Mouse (Mus musculus): ENCODE data around the gene Trpm1. TPM values are rescaled to one million over a fixed set of nuclear protein-coding genes. Genes with fewer than 3 reads are reported as not detected.

Trpm1 gene
- polyA plus RNA-seq, 1 experiment from 2014 or later, result 0.21 TPM

GRCm38 (mm10) chr7:64239138-64239805 is 85.6 kb downstream of the Trpm1 start:
- no peaks in the 10 kb centered on the region for H3K4me1 ChIP-seq (replicated peaks; ENCODE audit: control insufficient read depth, insufficient read depth)
- ATAC-seq (ENCODE audit: low FRiP score, low TSS enrichment) (no peak), DNase-seq (ENCODE audit: low spot score) (no peak)
- no peak overlapping the region for H3K4me2 ChIP-seq (replicated peaks; ENCODE audit: low read depth)
- no peaks in the 10 kb centered on the region for H3K9me3 ChIP-seq (ENCODE audit: control insufficient read depth, low read length)
- H3K4me3 ChIP-seq (ENCODE audit: low read depth, low read length), result no peak overlapping the region
- H3K36me3 ChIP-seq (ENCODE audit: control insufficient read depth, insufficient read depth, low read length), result no peaks in the 10 kb centered on the region
- 77% methylated on average over 9 of the region's 9 CpGs for WGBS
- TF ChIP-seq EP300 (optimal IDR thresholded peaks at IDR 0.05) (no peak), CTCF (IDR thresholded peaks at IDR 0.05; ENCODE audit: low read depth) (no peak)
- H3K9ac ChIP-seq (ENCODE audit: low read length), result no peak overlapping the region
- no peaks in the 10 kb centered on the region for H3K27me3 ChIP-seq (ENCODE audit: control insufficient read depth, insufficient read depth, low read length)
- no peak overlapping the region for H3K27ac ChIP-seq (replicated peaks)

DNA sequence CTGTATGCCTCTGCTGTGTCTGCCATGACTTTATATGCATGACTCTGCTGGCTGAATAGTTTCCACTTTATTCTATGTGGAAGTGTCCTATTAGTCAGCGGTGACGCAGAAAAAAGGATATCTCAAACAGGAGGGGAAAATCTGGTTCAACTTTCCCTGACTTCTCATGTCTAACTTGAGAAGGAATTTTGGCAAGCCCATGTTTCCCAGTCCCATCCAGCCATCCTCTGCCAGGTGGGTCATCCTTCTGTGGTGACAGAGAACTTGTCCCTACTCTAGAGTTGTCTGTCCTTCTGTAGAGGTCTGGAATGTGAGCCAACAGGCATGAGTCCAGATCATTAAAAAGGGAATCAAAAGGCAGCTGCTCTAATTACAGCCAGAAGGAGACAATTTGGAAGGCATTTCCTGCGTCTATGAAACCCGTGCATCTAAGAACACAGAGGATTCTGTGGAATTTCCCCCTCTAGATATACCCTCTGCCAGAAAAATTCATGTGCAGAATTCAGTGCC is 86.2 kb downstream of the Trpm1 start:
- no peaks in the 10 kb centered on the region for H3K27me3 ChIP-seq (ENCODE audit: control insufficient read depth, insufficient read depth, low read length)
- WGBS, result 62% methylated on average over 4 of the region's 4 CpGs
- ATAC-seq (ENCODE audit: low FRiP score, low TSS enrichment), result no peak
- no peak overlapping the region for H3K4me2 ChIP-seq (replicated peaks; ENCODE audit: low read depth)
- H3K27ac ChIP-seq (replicated peaks), result no peak overlapping the region
- no peaks in the 10 kb centered on the region for H3K4me1 ChIP-seq (replicated peaks; ENCODE audit: control insufficient read depth, insufficient read depth)
- H3K4me3 ChIP-seq (ENCODE audit: low read depth, low read length), result no peak overlapping the region
- no peak for DNase-seq (ENCODE audit: low spot score)
- H3K36me3 ChIP-seq (ENCODE audit: control insufficient read depth, insufficient read depth, low read length), result no peaks in the 10 kb centered on the region
- TF ChIP-seq CTCF (IDR thresholded peaks at IDR 0.05; ENCODE audit: low read depth) (no peak), EP300 (optimal IDR thresholded peaks at IDR 0.05) (no peak)
- no peaks in the 10 kb centered on the region for H3K9me3 ChIP-seq (ENCODE audit: control insufficient read depth, low read length)
- H3K9ac ChIP-seq (ENCODE audit: low read length), result no peak overlapping the region

- Histone ChIP-seq H3K27me3 (ENCODE audit: control insufficient read depth, insufficient read depth, low read length) (no peaks in the 10 kb centered on the region), H3K9ac (ENCODE audit: low read length) (no peak overlapping the region), H3K36me3 (ENCODE audit: control insufficient read depth, insufficient read depth, low read length) (no peaks in the 10 kb centered on the region), H3K27ac (replicated peaks) (no peak overlapping the region), H3K4me1 (replicated peaks; ENCODE audit: control insufficient read depth, insufficient read depth) (no peaks in the 10 kb centered on the region), H3K4me2 (replicated peaks; ENCODE audit: low read depth) (no peak overlapping the region), H3K9me3 (ENCODE audit: control insufficient read depth, low read length) (no peaks in the 10 kb centered on the region), H3K4me3 (ENCODE audit: low read depth, low read length) (no peak overlapping the region)
- WGBS, result 59% methylated on average over 4 of the region's 4 CpGs
- DNase-seq (ENCODE audit: low spot score) (no peak), ATAC-seq (ENCODE audit: low FRiP score, low TSS enrichment) (no peak)
- TF ChIP-seq EP300 (optimal IDR thresholded peaks at IDR 0.05) (no peak), CTCF (IDR thresholded peaks at IDR 0.05; ENCODE audit: low read depth) (no peak)
Measured at GRCm38 (mm10) chr7:64242424-64242823, 88.8 kb downstream of the Trpm1 start.

DNA sequence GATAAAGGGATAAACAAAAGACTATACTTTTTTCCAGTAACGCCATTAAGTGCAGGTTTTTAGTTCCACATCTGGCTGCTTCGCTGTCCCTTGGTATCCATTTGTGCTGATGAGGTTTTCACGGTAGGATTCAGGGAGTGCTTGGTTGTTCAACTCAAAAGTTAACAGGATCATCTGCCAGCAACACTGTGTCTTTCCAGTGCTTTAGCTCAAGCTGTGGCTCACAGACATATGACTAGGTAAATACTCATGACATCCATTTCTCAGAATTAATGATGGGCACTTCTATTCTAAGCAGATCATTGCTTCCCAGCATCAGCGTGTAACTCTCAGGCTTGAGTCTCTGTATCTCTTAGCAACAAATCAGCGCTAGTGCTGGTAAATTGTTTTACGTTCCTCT is 90.7 kb downstream of the Trpm1 start:
- WGBS, result 84% methylated on average over 6 of the region's 6 CpGs
- no peak for TF ChIP-seq CTCF (IDR thresholded peaks at IDR 0.05; ENCODE audit: low read depth)
- TF ChIP-seq EP300 (optimal IDR thresholded peaks at IDR 0.05), result no peak

GRCm38 (mm10) chr7:64246713-64247112 is 93.1 kb downstream of the Trpm1 start:
- Histone ChIP-seq H3K4me3 (ENCODE audit: low read depth, low read length) (no peak overlapping the region), H3K27ac (replicated peaks) (no peak overlapping the region), H3K4me2 (replicated peaks; ENCODE audit: low read depth) (no peak overlapping the region), H3K27me3 (ENCODE audit: control insufficient read depth, insufficient read depth, low read length) (no peaks in the 10 kb centered on the region), H3K4me1 (replicated peaks; ENCODE audit: control insufficient read depth, insufficient read depth) (no peaks in the 10 kb centered on the region), H3K9ac (ENCODE audit: low read length) (no peak overlapping the region), H3K9me3 (ENCODE audit: control insufficient read depth, low read length) (no peaks in the 10 kb centered on the region), H3K36me3 (ENCODE audit: control insufficient read depth, insufficient read depth, low read length) (no peaks in the 10 kb centered on the region)
- DNase-seq (ENCODE audit: low spot score) (no peak), ATAC-seq (ENCODE audit: low FRiP score, low TSS enrichment) (no peak)
- TF ChIP-seq CTCF (IDR thresholded peaks at IDR 0.05; ENCODE audit: low read depth) (no peak), EP300 (optimal IDR thresholded peaks at IDR 0.05) (no peak)
- WGBS, result 60% methylated on average over 4 of the region's 4 CpGs

More for the DNA sequence above, 90.7 kb downstream of the Trpm1 start:
- ATAC-seq (ENCODE audit: low FRiP score, low TSS enrichment) (no peak), DNase-seq (ENCODE audit: low spot score) (no peak)
- Histone ChIP-seq H3K4me2 (replicated peaks; ENCODE audit: low read depth) (no peak overlapping the region), H3K36me3 (ENCODE audit: control insufficient read depth, insufficient read depth, low read length) (no peaks in the 10 kb centered on the region), H3K27me3 (ENCODE audit: control insufficient read depth, insufficient read depth, low read length) (no peaks in the 10 kb centered on the region), H3K9me3 (ENCODE audit: control insufficient read depth, low read length) (no peaks in the 10 kb centered on the region), H3K4me1 (replicated peaks; ENCODE audit: control insufficient read depth, insufficient read depth) (no peaks in the 10 kb centered on the region), H3K27ac (replicated peaks) (no peak overlapping the region), H3K9ac (ENCODE audit: low read length) (no peak overlapping the region), H3K4me3 (ENCODE audit: low read depth, low read length) (no peak overlapping the region)

- TF ChIP-seq EP300 (optimal IDR thresholded peaks at IDR 0.05), result no peak
- TF ChIP-seq CTCF (IDR thresholded peaks at IDR 0.05; ENCODE audit: low read depth), result no peak
- DNase-seq (ENCODE audit: low spot score) (no peak), ATAC-seq (ENCODE audit: low FRiP score, low TSS enrichment) (no peak)
- Histone ChIP-seq H3K4me3 (ENCODE audit: low read depth, low read length) (no peak overlapping the region), H3K4me2 (replicated peaks; ENCODE audit: low read depth) (no peak overlapping the region), H3K4me1 (replicated peaks; ENCODE audit: control insufficient read depth, insufficient read depth) (no peaks in the 10 kb centered on the region), H3K9me3 (ENCODE audit: control insufficient read depth, low read length) (no peaks in the 10 kb centered on the region), H3K36me3 (ENCODE audit: control insufficient read depth, insufficient read depth, low read length) (no peaks in the 10 kb centered on the region), H3K27ac (replicated peaks) (no peak overlapping the region), H3K9ac (ENCODE audit: low read length) (no peak overlapping the region), H3K27me3 (ENCODE audit: control insufficient read depth, insufficient read depth, low read length) (no peaks in the 10 kb centered on the region)
- 68% methylated on average over 1 of the region's 1 CpGs for WGBS
Measured at GRCm38 (mm10) chr7:64248352-64248751, 94.7 kb downstream of the Trpm1 start.

Data from stomach, postnatal 0 days (tissue).